Mouse (Mus musculus): ENCODE measurements around the gene Dlg4. TPM values are rescaled to one million over a fixed set of nuclear protein-coding genes. Genes with fewer than 3 reads are reported as not detected.
"Not testable (repeated sequence)": the region's sequence is repeated elsewhere in the genome, so short reads cannot be mapped to it uniquely, and the experiment has no call there.

The Dlg4 gene
- polyA plus RNA-seq, 1 experiment from 2014 or later: 6.0 TPM

- not testable (repeated sequence) for H3K27me3 ChIP-seq (ENCODE audit: control insufficient read depth, insufficient read depth, low read length); H3K36me3 ChIP-seq (ENCODE audit: control insufficient read depth, insufficient read depth, low read length); ATAC-seq (ENCODE audit: insufficient number of reproducible peaks, insufficient read depth, low FRiP score, low read depth); H3K4me1 ChIP-seq (ENCODE audit: control insufficient read depth in 2 of 2, insufficient read depth in 2 of 2, low read length in 2 of 2); H3K4me3 ChIP-seq (ENCODE audit: control insufficient read depth in 1 of 2, insufficient read depth in 1 of 2, low read depth in 1 of 2, low read length in 2 of 2); H3K4me2 ChIP-seq (ENCODE audit: low read length); H3K27ac ChIP-seq (replicated peaks in 1 of 2; ENCODE audit: control insufficient read depth in 1 of 2, insufficient read depth in 1 of 2, low read depth in 2 of 2, low read length in 2 of 2); H3K9ac ChIP-seq (ENCODE audit: low read length); H3K9me3 ChIP-seq (ENCODE audit: control insufficient read depth, low read length)
- WGBS: 85% methylated on average over 3 of the region's 3 CpGs
These were observed 53.9 kb downstream of the Dlg4 start for GRCm38 (mm10) chr11:70070603-70071002.

DNA sequence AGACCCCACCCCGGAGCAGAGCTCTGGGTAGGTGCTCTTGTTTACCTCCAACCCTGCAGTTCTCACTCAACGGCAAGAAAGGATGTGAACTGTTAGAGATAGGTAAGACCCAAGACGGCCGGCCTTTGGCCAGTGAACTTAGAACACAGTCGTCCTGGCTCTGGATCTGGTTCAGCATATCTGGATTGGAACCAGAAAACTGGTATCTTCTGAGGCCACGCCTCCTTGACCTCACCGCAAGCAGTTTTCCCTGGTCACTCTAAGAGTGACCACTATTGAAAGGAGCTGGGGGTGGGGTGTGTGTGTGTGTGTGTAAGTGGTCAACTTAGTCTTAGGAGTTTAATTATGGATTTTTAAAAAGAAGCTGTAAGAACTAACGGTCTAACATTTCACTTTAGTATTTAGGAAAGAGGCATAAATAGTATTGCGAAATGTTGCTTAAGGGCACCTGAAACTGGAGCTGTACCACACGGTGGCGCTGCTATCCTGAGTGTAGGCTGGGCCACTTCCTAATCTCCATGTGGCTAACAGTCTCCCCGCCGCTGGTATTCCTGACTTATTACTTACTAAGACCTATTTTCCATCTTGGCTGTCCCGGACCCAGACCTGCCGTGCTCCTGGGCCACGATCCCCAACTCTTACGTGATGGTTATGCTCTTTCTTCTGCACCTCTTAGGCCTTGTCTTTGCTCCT, 57.8 kb downstream of the Dlg4 start:
- Histone ChIP-seq H3K4me2 (ENCODE audit: low read length) (no peak overlapping the region), H3K27me3 (ENCODE audit: control insufficient read depth, insufficient read depth, low read length) (no peaks in the 10 kb centered on the region), H3K4me1 (ENCODE audit: control insufficient read depth in 2 of 2, insufficient read depth in 2 of 2, low read length in 2 of 2) (no peaks in the 10 kb centered on the region; a peak in 1 of 4 replicates), H3K9me3 (ENCODE audit: control insufficient read depth, low read length) (no peaks in the 10 kb centered on the region), H3K4me3 (ENCODE audit: control insufficient read depth in 1 of 2, insufficient read depth in 1 of 2, low read depth in 1 of 2, low read length in 2 of 2) (no peak overlapping the region), H3K9ac (ENCODE audit: low read length) (no peak overlapping the region), H3K36me3 (ENCODE audit: control insufficient read depth, insufficient read depth, low read length) (no peaks in the 10 kb centered on the region), H3K27ac (replicated peaks in 1 of 2; ENCODE audit: control insufficient read depth in 1 of 2, insufficient read depth in 1 of 2, low read depth in 2 of 2, low read length in 2 of 2) (no peak overlapping the region)
- ATAC-seq (ENCODE audit: insufficient number of reproducible peaks, insufficient read depth, low FRiP score, low read depth): no peak
- WGBS: 33% methylated on average over 17 of the region's 17 CpGs

- Histone ChIP-seq H3K27ac (replicated peaks in 1 of 2; ENCODE audit: control insufficient read depth in 1 of 2, insufficient read depth in 1 of 2, low read depth in 2 of 2, low read length in 2 of 2) (no peak overlapping the region), H3K4me1 (ENCODE audit: control insufficient read depth in 2 of 2, insufficient read depth in 2 of 2, low read length in 2 of 2) (peaks cover 0 to 4% of the 10 kb centered on the region in 2 experiments; a peak in 1 of 4 replicates), H3K4me2 (ENCODE audit: low read length) (no peak overlapping the region), H3K36me3 (ENCODE audit: control insufficient read depth, insufficient read depth, low read length) (no peaks in the 10 kb centered on the region), H3K9ac (ENCODE audit: low read length) (no peak overlapping the region), H3K4me3 (ENCODE audit: control insufficient read depth in 1 of 2, insufficient read depth in 1 of 2, low read depth in 1 of 2, low read length in 2 of 2) (no peak overlapping the region), H3K9me3 (ENCODE audit: control insufficient read depth, low read length) (no peaks in the 10 kb centered on the region), H3K27me3 (ENCODE audit: control insufficient read depth, insufficient read depth, low read length) (no peaks in the 10 kb centered on the region)
- 73% methylated on average over 6 of the region's 6 CpGs for WGBS
- ATAC-seq (ENCODE audit: insufficient number of reproducible peaks, insufficient read depth, low FRiP score, low read depth): no peak
These were observed 58.8 kb downstream of the Dlg4 start for GRCm38 (mm10) chr11:70075581-70075980.

GRCm38 (mm10) chr11:70077441-70077840, 60.7 kb downstream of the Dlg4 start:
- ATAC-seq (ENCODE audit: insufficient number of reproducible peaks, insufficient read depth, low FRiP score, low read depth): no peak

DNA sequence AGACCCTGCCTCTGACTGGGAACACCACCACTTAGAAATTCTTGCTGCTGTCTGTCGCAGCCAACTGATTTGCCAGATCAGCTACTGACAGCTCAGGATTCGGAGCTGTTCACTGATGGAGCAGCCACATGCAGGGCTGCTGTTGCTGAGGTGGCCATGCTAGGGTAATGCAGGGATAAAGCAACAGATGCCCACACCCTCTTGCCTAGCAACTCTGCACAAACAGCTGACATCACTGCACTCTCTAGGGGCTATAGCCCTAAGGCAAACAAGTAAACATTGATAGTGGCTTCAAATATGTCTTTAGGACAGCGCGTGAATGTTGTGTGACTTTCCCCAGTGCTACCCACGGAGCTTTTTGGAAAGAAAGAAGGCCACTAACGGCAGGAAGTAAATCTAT, 62.4 kb downstream of the Dlg4 start:
- WGBS: 64% methylated on average over 6 of the region's 6 CpGs

More at GRCm38 (mm10) chr11:70077441-70077840, 60.7 kb downstream of the Dlg4 start:
- Histone ChIP-seq H3K9ac (ENCODE audit: low read length) (no peak overlapping the region), H3K9me3 (ENCODE audit: control insufficient read depth, low read length) (no peaks in the 10 kb centered on the region), H3K4me2 (ENCODE audit: low read length) (no peak overlapping the region), H3K27ac (replicated peaks in 1 of 2; ENCODE audit: control insufficient read depth in 1 of 2, insufficient read depth in 1 of 2, low read depth in 2 of 2, low read length in 2 of 2) (no peak overlapping the region), H3K27me3 (ENCODE audit: control insufficient read depth, insufficient read depth, low read length) (no peaks in the 10 kb centered on the region), H3K4me1 (ENCODE audit: control insufficient read depth in 2 of 2, insufficient read depth in 2 of 2, low read length in 2 of 2) (peaks cover 0 to 4% of the 10 kb centered on the region in 2 experiments; a peak in 1 of 4 replicates), H3K36me3 (ENCODE audit: control insufficient read depth, insufficient read depth, low read length) (no peaks in the 10 kb centered on the region), H3K4me3 (ENCODE audit: control insufficient read depth in 1 of 2, insufficient read depth in 1 of 2, low read depth in 1 of 2, low read length in 2 of 2) (no peak overlapping the region)
- WGBS: 24% methylated on average over 2 of the region's 3 CpGs

DNA sequence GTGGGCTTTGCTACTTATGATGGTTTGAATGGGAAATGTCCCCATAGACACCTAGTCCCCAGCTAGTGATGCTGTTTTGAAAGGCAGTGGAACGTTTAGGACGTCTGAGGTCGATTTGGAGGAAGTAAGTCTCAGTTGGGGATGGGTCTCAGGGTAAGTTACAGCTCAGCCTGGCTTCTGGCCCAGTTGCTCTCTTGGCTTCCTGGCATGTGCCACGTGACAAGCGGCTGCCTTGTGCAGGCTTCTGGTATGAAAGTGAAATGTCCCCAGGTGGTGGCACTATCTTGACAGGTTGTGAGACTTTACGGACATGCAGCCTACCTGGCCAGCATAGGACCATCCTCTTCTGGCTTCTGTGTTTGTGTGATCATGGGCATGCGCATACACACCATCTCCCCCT, 63.2 kb downstream of the Dlg4 start:
- no peaks in the 10 kb centered on the region for H3K27me3 ChIP-seq (ENCODE audit: control insufficient read depth, insufficient read depth, low read length)
- no peak overlapping the region for H3K4me3 ChIP-seq (ENCODE audit: control insufficient read depth in 1 of 2, insufficient read depth in 1 of 2, low read depth in 1 of 2, low read length in 2 of 2)
- H3K9me3 ChIP-seq (ENCODE audit: control insufficient read depth, low read length): no peaks in the 10 kb centered on the region
- no peak overlapping the region for H3K27ac ChIP-seq (replicated peaks in 1 of 2; ENCODE audit: control insufficient read depth in 1 of 2, insufficient read depth in 1 of 2, low read depth in 2 of 2, low read length in 2 of 2)
- no peak overlapping the region for H3K9ac ChIP-seq (ENCODE audit: low read length)
- no peak overlapping the region for H3K4me2 ChIP-seq (ENCODE audit: low read length)
- 58% methylated on average over 7 of the region's 7 CpGs for WGBS
- ATAC-seq (ENCODE audit: insufficient number of reproducible peaks, insufficient read depth, low FRiP score, low read depth): no peak
- no peaks in the 10 kb centered on the region for H3K36me3 ChIP-seq (ENCODE audit: control insufficient read depth, insufficient read depth, low read length)
- H3K4me1 ChIP-seq (ENCODE audit: control insufficient read depth in 2 of 2, insufficient read depth in 2 of 2, low read length in 2 of 2): peaks cover 0 to 4% of the 10 kb centered on the region in 2 experiments; a peak in 1 of 4 replicates

More for the DNA sequence above, 62.4 kb downstream of the Dlg4 start:
- no peaks in the 10 kb centered on the region for H3K9me3 ChIP-seq (ENCODE audit: control insufficient read depth, low read length)
- H3K4me3 ChIP-seq (ENCODE audit: control insufficient read depth in 1 of 2, insufficient read depth in 1 of 2, low read depth in 1 of 2, low read length in 2 of 2): no peak overlapping the region
- H3K4me1 ChIP-seq (ENCODE audit: control insufficient read depth in 2 of 2, insufficient read depth in 2 of 2, low read length in 2 of 2): peaks cover 0 to 4% of the 10 kb centered on the region in 2 experiments; a peak in 1 of 4 replicates
- no peak overlapping the region for H3K9ac ChIP-seq (ENCODE audit: low read length)
- H3K27ac ChIP-seq (replicated peaks in 1 of 2; ENCODE audit: control insufficient read depth in 1 of 2, insufficient read depth in 1 of 2, low read depth in 2 of 2, low read length in 2 of 2): no peak overlapping the region
- H3K4me2 ChIP-seq (ENCODE audit: low read length): no peak overlapping the region
- ATAC-seq (ENCODE audit: insufficient number of reproducible peaks, insufficient read depth, low FRiP score, low read depth): no peak
- no peaks in the 10 kb centered on the region for H3K36me3 ChIP-seq (ENCODE audit: control insufficient read depth, insufficient read depth, low read length)
- no peaks in the 10 kb centered on the region for H3K27me3 ChIP-seq (ENCODE audit: control insufficient read depth, insufficient read depth, low read length)

GRCm38 (mm10) chr11:70080803-70081590, 64.3 kb downstream of the Dlg4 start:
- Histone ChIP-seq H3K36me3 (ENCODE audit: control insufficient read depth, insufficient read depth, low read length) (no peaks in the 10 kb centered on the region), H3K4me3 (ENCODE audit: control insufficient read depth in 1 of 2, insufficient read depth in 1 of 2, low read depth in 1 of 2, low read length in 2 of 2) (no peak overlapping the region), H3K4me1 (ENCODE audit: control insufficient read depth in 2 of 2, insufficient read depth in 2 of 2, low read length in 2 of 2) (peaks cover 0 to 4% of the 10 kb centered on the region in 2 experiments; a peak in 1 of 4 replicates), H3K9ac (ENCODE audit: low read length) (no peak overlapping the region), H3K27ac (replicated peaks in 1 of 2; ENCODE audit: control insufficient read depth in 1 of 2, insufficient read depth in 1 of 2, low read depth in 2 of 2, low read length in 2 of 2) (no peak overlapping the region), H3K27me3 (ENCODE audit: control insufficient read depth, insufficient read depth, low read length) (no peaks in the 10 kb centered on the region), H3K4me2 (ENCODE audit: low read length) (no peak overlapping the region), H3K9me3 (ENCODE audit: control insufficient read depth, low read length) (no peaks in the 10 kb centered on the region)
- no peak for ATAC-seq (ENCODE audit: insufficient number of reproducible peaks, insufficient read depth, low FRiP score, low read depth)
- 77% methylated on average over 15 of the region's 15 CpGs for WGBS

All from heart, embryonic 14.5 days (tissue).